8 mouse cellular contexts compared by ENCODE assay signal in genomic region chr9:100454664-100454993, GRCm38 (mm10). TPM values are rescaled to one million over a fixed set of nuclear protein-coding genes. Genes with fewer than 3 reads are reported as not detected.
A peak's percentile ranks its signal among the peaks of the same experiment; 100 is the strongest.
DNase-seq lines count a peak whose midpoint lies in the region; ATAC-seq and TF ChIP-seq lines count a peak whose summit lies in the region.

No protein-coding gene starts in this region.

- peak overlapping the region; percentile 65 for H3K4me2 ChIP-seq in embryonic facial prominence, embryonic 15.5 days (replicated peaks)
- peak overlapping the region; percentile 70 for H3K4me2 ChIP-seq in limb, embryonic 13.5 days (replicated peaks)

- WGBS in embryonic facial prominence, embryonic 15.5 days, result 12% methylated on average over 9 of the region's 9 CpGs
- 19% methylated on average over 9 of the region's 9 CpGs for WGBS in limb, embryonic 13.5 days
- 12% methylated on average over 9 of the region's 9 CpGs for WGBS in olfactory bulb, adult 2 months

- TF ChIP-seq CTCF in left cerebral cortex, adult 2 months (IDR thresholded peaks at IDR 0.05), result no peak
- no peak for TF ChIP-seq CTCF in olfactory bulb, adult 2 months (IDR thresholded peaks at IDR 0.05; ENCODE audit: insufficient read depth, low read depth, low read length)

- H3K4me1 ChIP-seq in embryonic facial prominence, embryonic 15.5 days, result no peaks in the 10 kb centered on the region; the same call in 1 of the 2 replicates
- H3K4me1 ChIP-seq in limb, embryonic 13.5 days, result no peaks in the 10 kb centered on the region
- H3K4me1 ChIP-seq in olfactory bulb, adult 2 months (ENCODE audit: control insufficient read depth, insufficient read depth, low read length), result peaks cover 2% of the 10 kb centered on the region; the same call in 1 of the 2 replicates

- no peak overlapping the region for H3K27ac ChIP-seq in left cerebral cortex, adult 2 months
- no peak overlapping the region for H3K27ac ChIP-seq in embryonic facial prominence, embryonic 15.5 days (replicated peaks)
- H3K27ac ChIP-seq in limb, embryonic 13.5 days, result no peak overlapping the region
- no peak overlapping the region for H3K27ac ChIP-seq in olfactory bulb, adult 2 months (ENCODE audit: insufficient read depth, low read depth, low read length)

- 0 out of 2 replicates have a peak, but pooled peaks cover 5% of the 10 kb centered on the region for H3K36me3 ChIP-seq in embryonic facial prominence, embryonic 15.5 days
- peaks cover 4% of the 10 kb centered on the region for H3K36me3 ChIP-seq in limb, embryonic 13.5 days

- H3K27me3 ChIP-seq in embryonic facial prominence, embryonic 15.5 days, result no peaks in the 10 kb centered on the region
- H3K27me3 ChIP-seq in limb, embryonic 13.5 days, result 0 out of 2 replicates have a peak, but pooled peaks cover 7% of the 10 kb centered on the region

- TF ChIP-seq POLR2A in olfactory bulb, adult 2 months (IDR thresholded peaks at IDR 0.05; ENCODE audit: insufficient read depth, low read depth, low read length), result no peak

- peak overlapping the region; percentile 45 for H3K4me3 ChIP-seq in left cerebral cortex, adult 2 months
- H3K4me3 ChIP-seq in embryonic facial prominence, embryonic 15.5 days (replicated peaks), result peak overlapping the region; percentile 44
- H3K4me3 ChIP-seq in limb, embryonic 13.5 days, result peak overlapping the region; percentile 43
- H3K4me3 ChIP-seq in olfactory bulb, adult 2 months (ENCODE audit: insufficient read depth, low read depth, low read length), result peak overlapping the region; percentile 40

- intact Hi-C loops in left cerebral cortex, adult 2 months (cut with DNase I), result loop anchor here (1.0 to 10.0 kb wide), 4 partner anchors 188 to 703 kb away; no protein-coding TSS in a partner anchor
- intact Hi-C loops in left cerebral cortex, postnatal 25 days (cut with DNase I), result loop anchor here (1.0 to 5.0 kb wide), 2 partner anchors 188 to 703 kb away; no protein-coding TSS in a partner anchor

- peak overlapping the region; percentile 23; the same call in 1 of the 2 replicates for H3K9ac ChIP-seq in embryonic facial prominence, embryonic 15.5 days
- peak overlapping the region; percentile 62 for H3K9ac ChIP-seq in limb, embryonic 13.5 days

- no peaks in the 10 kb centered on the region for H3K9me3 ChIP-seq in embryonic facial prominence, embryonic 15.5 days (replicated peaks)
- H3K9me3 ChIP-seq in limb, embryonic 13.5 days, result no peaks in the 10 kb centered on the region

- DNase-seq in left cerebral cortex, adult 2 months (ENCODE audit: extremely low spot score in 1 of 2, low spot score in 2 of 2), result no peak
- DNase-seq in left cerebral cortex, postnatal 25 days (ENCODE audit: low spot score in 2 of 2), result no peak
- DNase-seq in thymus, postnatal 25 days, result no peak
- no peak for DNase-seq in right cerebral cortex, postnatal 36 days (ENCODE audit: low spot score in 2 of 2)
- DNase-seq in urinary bladder, postnatal 4 days (ENCODE audit: low spot score in 2 of 2), result no peak

- ATAC-seq in embryonic facial prominence, embryonic 15.5 days (ENCODE audit: insufficient number of reproducible peaks, low FRiP score, low TSS enrichment, low read depth), result no peak
- ATAC-seq in limb, embryonic 13.5 days (ENCODE audit: low FRiP score, low read depth), result peak; percentile 9; the same call in 1 of the 2 replicates

RNA-seq across cellular contexts. Expression of gene Il20rb, which starts 32.0 kb away (rescaled TPM):
- under 1 TPM; 0.23 to 0.38 TPM for total RNA-seq in left cerebral cortex, adult 2 months (2021)
- under 1 TPM; 0.18 to 0.28 TPM for total RNA-seq in left cerebral cortex, postnatal 25 days (2021)
- 7.8 and 8.5 TPM in 2 replicates for polyA plus RNA-seq in embryonic facial prominence, embryonic 15.5 days (2015; fragmentation: Nextera tagmentation; extraction: Ambion mirVana)
- polyA plus RNA-seq in limb, embryonic 13.5 days (2015; fragmentation: Nextera tagmentation; extraction: Ambion mirVana), result 0.79 and 1.4 TPM in 2 replicates
- not detected in 2 replicates for polyA plus RNA-seq in olfactory bulb, adult 2 months (2012; ENCODE audit: insufficient read depth, insufficient read length, low replicate concordance, missing spikeins)
